In genomic region chr13:54037936-54038335, GRCm38 (mm10) we compare ENCODE assay signal across 23 mouse cellular contexts. TPM values are rescaled to one million over a fixed set of nuclear protein-coding genes. Genes with fewer than 3 reads are reported as not detected.
DNase-seq lines count a peak whose midpoint lies in the region; ATAC-seq and TF ChIP-seq lines count a peak whose summit lies in the region.
"Had no signal": no experiment of that assay in that cellular context is flagged by ENCODE, and none has a peak within 500 bp of the region (broad histone marks: within the 10 kb centered on the region; RNA-seq: fewer than 3 reads in every experiment).

No protein-coding gene starts in this region.

- H3K4me1 ChIP-seq in lung, postnatal 0 days (ENCODE audit: insufficient read depth, low read depth, low read length) = no peaks in the 10 kb centered on the region
- no peaks in the 10 kb centered on the region for H3K4me1 ChIP-seq in lung, adult 2 months (ENCODE audit: control insufficient read depth, insufficient read depth, low read length)
- no peaks in the 10 kb centered on the region for H3K4me1 ChIP-seq in kidney, adult 2 months (ENCODE audit: control insufficient read depth, insufficient read depth, low read length)
- H3K4me1 ChIP-seq: embryonic facial prominence, embryonic 15.5 days; forebrain, embryonic 15.5 days; heart, embryonic 12.5 days; hindbrain, embryonic 13.5 days had no signal

- no peak overlapping the region for H3K27ac ChIP-seq in lung, postnatal 0 days (ENCODE audit: low read length)
- H3K27ac ChIP-seq in kidney, adult 2 months (ENCODE audit: insufficient read depth, low read depth, low read length) = no peak overlapping the region
- H3K27ac ChIP-seq: embryonic facial prominence, embryonic 15.5 days; forebrain, embryonic 15.5 days; hindbrain, embryonic 13.5 days; hindbrain, postnatal 0 days had no signal

- ATAC-seq in lung, postnatal 0 days = no peak
- ATAC-seq: forebrain, embryonic 15.5 days; hindbrain, postnatal 0 days had no signal

- H3K36me3 ChIP-seq in lung, postnatal 0 days (ENCODE audit: insufficient read depth, low read length) = no peaks in the 10 kb centered on the region
- no peaks in the 10 kb centered on the region for H3K36me3 ChIP-seq in kidney, adult 2 months (ENCODE audit: control insufficient read depth, insufficient read depth, low read length)
- H3K36me3 ChIP-seq: embryonic facial prominence, embryonic 15.5 days; forebrain, embryonic 15.5 days; heart, embryonic 12.5 days; hindbrain, embryonic 13.5 days had no signal

- H3K9ac ChIP-seq in lung, postnatal 0 days (replicated peaks; ENCODE audit: low read depth) = no peak overlapping the region
- H3K9ac ChIP-seq: embryonic facial prominence, embryonic 15.5 days; forebrain, embryonic 15.5 days; heart, embryonic 12.5 days; hindbrain, embryonic 13.5 days had no signal

- peak; percentile 12 for DNase-seq in layer of hippocampus, adult 11-12 months (ENCODE audit: low spot score)
- DNase-seq in layer of hippocampus, adult 8-10 months (ENCODE audit: low spot score in 2 of 2) = no peak
- DNase-seq in lung, postnatal 0 days (ENCODE audit: low spot score) = peak; percentile 35
- DNase-seq in lung, adult 2 months = no peak
- DNase-seq in adipocyte (ENCODE audit: low spot score) = peak; percentile 66
- DNase-seq in kidney, adult 11 months = no peak
- DNase-seq in kidney, adult 2 months = no peak
- DNase-seq: adrenal gland, postnatal 25 days; cerebellum, adult 8-10 months; cerebellum, postnatal 14 days; embryo, embryonic 11 days; gastrocnemius, postnatal 36 days had no signal

- no peak for TF ChIP-seq POLR2A in lung, adult 2 months (IDR thresholded peaks at IDR 0.05; ENCODE audit: borderline replicate concordance, extremely low read depth, low read depth, low read length)
- no peak for TF ChIP-seq POLR2A in kidney, adult 2 months (IDR thresholded peaks at IDR 0.05; ENCODE audit: low read depth, low read length)

- TF ChIP-seq EP300 in lung, postnatal 0 days (IDR thresholded peaks at IDR 0.05) = no peak

- no peaks in the 10 kb centered on the region for H3K9me3 ChIP-seq in lung, postnatal 0 days (ENCODE audit: low read length)
- H3K9me3 ChIP-seq: embryonic facial prominence, embryonic 15.5 days; forebrain, embryonic 15.5 days; hindbrain, embryonic 13.5 days had no signal

- no peak for TF ChIP-seq CTCF in lung, postnatal 0 days (IDR thresholded peaks at IDR 0.05)
- no peak for TF ChIP-seq CTCF in lung, adult 2 months (IDR thresholded peaks at IDR 0.05; ENCODE audit: insufficient read depth, low read length)
- no peak for TF ChIP-seq CTCF in kidney, adult 2 months (conservative IDR thresholded peaks at IDR 0.05; ENCODE audit: insufficient read depth, insufficient read length, low read depth, low read length)

- no peaks in the 10 kb centered on the region for H3K27me3 ChIP-seq in lung, postnatal 0 days (replicated peaks; ENCODE audit: insufficient read depth, low read length)
- no peaks in the 10 kb centered on the region for H3K27me3 ChIP-seq in kidney, adult 2 months (replicated peaks; ENCODE audit: control insufficient read depth, insufficient read depth, low read length)
- H3K27me3 ChIP-seq: embryonic facial prominence, embryonic 15.5 days; forebrain, embryonic 15.5 days; heart, embryonic 12.5 days; hindbrain, embryonic 13.5 days had no signal

- WGBS in lung, postnatal 0 days = 63% methylated on average over 4 of the region's 4 CpGs
- whole genome bisulfite sequencing in lung, adult 2 months = 73% methylated on average over 4 of the region's 4 CpGs
- WGBS in kidney, adult 2 months = 52% methylated on average over 4 of the region's 4 CpGs

- no peak overlapping the region for H3K4me2 ChIP-seq in lung, postnatal 0 days (replicated peaks; ENCODE audit: low read depth, low read length)
- H3K4me2 ChIP-seq: embryonic facial prominence, embryonic 15.5 days; forebrain, embryonic 15.5 days; heart, embryonic 12.5 days; hindbrain, embryonic 13.5 days had no signal

- H3K4me3 ChIP-seq in lung, postnatal 0 days (ENCODE audit: low read depth, low read length) = no peak overlapping the region
- no peak overlapping the region for H3K4me3 ChIP-seq in lung, adult 2 months (replicated peaks; ENCODE audit: extremely low read depth, low read depth, low read length)
- no peak overlapping the region for H3K4me3 ChIP-seq in kidney, adult 2 months (ENCODE audit: insufficient read depth, low read depth, low read length)
- H3K4me3 ChIP-seq: embryonic facial prominence, embryonic 15.5 days; erythroblast, embryonic 14.5 days; forebrain, embryonic 15.5 days; heart, embryonic 12.5 days; hindbrain, embryonic 13.5 days had no signal

RNA-seq across cellular contexts. Expression of gene Drd1, which starts 17.6 kb away (rescaled TPM):
- 10 to 100 TPM in 1 of 4 experiments, 1 to 10 TPM in 3; 7.4 to 10.4 (median 8.5) TPM for total RNA-seq in layer of hippocampus, adult 8-10 months (2022)
- polyA plus RNA-seq in lung, postnatal 0 days (2015; fragmentation: Nextera tagmentation; extraction: Ambion mirVana) = 0.13 and 0.18 TPM in 2 replicates
- not detected in 2 replicates for polyA plus RNA-seq in lung, adult 2 months (2012; rRNA removed)
- polyA plus RNA-seq in kidney, adult 2 months (2012; rRNA removed) = 0.02 and 0.08 TPM in 2 replicates
- total RNA-seq: adrenal gland, adult 18-20 months; adrenal gland, postnatal 25 days; gastrocnemius, postnatal 36 days; hematopoietic stem cell, adult 5-6 weeks; MEL had no signal
- polyA plus RNA-seq: C2C12; erythroblast, embryonic 14.5 days; heart, embryonic 12.5 days; heart, embryonic 16.5 days had no signal

RNA-seq across cellular contexts. Expression of gene Sfxn1, which starts 33.7 kb away (rescaled TPM):
- 10 to 100 TPM; 45.9 to 50.9 (median 48.0) TPM for total RNA-seq in layer of hippocampus, adult 8-10 months (2022)
- polyA plus RNA-seq in lung, postnatal 0 days (2015; fragmentation: Nextera tagmentation; extraction: Ambion mirVana) = 18.9 and 19.1 TPM in 2 replicates
- polyA plus RNA-seq in lung, adult 2 months (2012; rRNA removed) = 6.9 and 8.6 TPM in 2 replicates
- 96.4 and 106 TPM in 2 replicates for polyA plus RNA-seq in kidney, adult 2 months (2012; rRNA removed)

Comparison
In these comparisons a context has a peak if more than half of its experiments do, and no peak if none do; other contexts are left out.
1. DNase-seq: peak in layer of hippocampus, adult 11-12 months (single experiment), lung, postnatal 0 days (single experiment) and adipocyte (single experiment); none in layer of hippocampus, adult 8-10 months (0 of 2), lung, adult 2 months (single experiment), kidney, adult 11 months (single experiment) and kidney, adult 2 months (single experiment).